Mouse (Mus musculus): ENCODE results near the gene Tex44.

DNA sequence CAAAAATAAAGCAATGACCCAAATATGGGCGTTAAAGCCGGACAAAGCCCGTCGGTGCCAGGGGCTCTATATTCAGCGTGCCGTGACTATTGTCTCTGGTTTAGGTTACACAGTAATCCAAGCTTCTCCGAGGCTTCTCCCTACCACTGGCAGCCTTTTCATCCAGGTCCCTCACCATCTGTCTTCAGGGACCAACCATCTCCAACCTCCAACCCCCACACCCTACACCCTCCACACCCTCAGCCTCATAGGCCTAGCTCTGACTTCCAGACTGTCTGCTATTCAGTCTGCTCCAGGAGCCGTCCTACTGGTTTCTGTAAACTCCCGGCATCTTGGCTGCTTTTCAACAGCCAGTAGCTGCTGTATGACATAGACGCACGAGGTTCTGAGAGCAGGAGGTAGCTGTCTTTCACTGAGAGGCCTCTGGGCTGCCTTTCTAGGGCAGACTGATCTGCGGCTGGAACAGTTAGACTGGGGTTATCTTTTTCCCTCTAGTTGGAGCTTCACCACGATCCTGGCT, 9.2 kb downstream of the Tex44 start:
- no peak for TF ChIP-seq POLR2A (IDR thresholded peaks at IDR 0.05; ENCODE audit: borderline replicate concordance, extremely low read depth, insufficient read depth, insufficient read length, poor library complexity, severe bottlenecking)
- TF ChIP-seq CTCF (IDR thresholded peaks at IDR 0.05; ENCODE audit: borderline replicate concordance, extremely low read depth, insufficient read depth, insufficient read length) = no peak; the same call in 1 of the 2 replicates
